Mouse (Mus musculus) forebrain, embryonic 11.5 days (tissue): ENCODE results near the gene Nhs. TPM values are rescaled to one million over a fixed set of nuclear protein-coding genes. Genes with fewer than 3 reads are reported as not detected.
A peak's percentile ranks its signal among the peaks of the same experiment; 100 is the strongest.

Experiments
- ATAC-seq: fragments of 200-750 bp; cut with Nextera tagmentation; replicated peaks from 2 replicates; pipeline ENCODE4 v1.8.0; 2017; ENCODE audit warnings: moderate TSS enrichment; ENCODE audit not compliant: low FRiP score
- DNase-seq: peaks from one replicate; pipeline ENCODE4 v3.0.0-alpha.2; 2017; ENCODE audit warnings: low spot score
- H3K27ac ChIP-seq: fragments of 300-500 bp; sonication (generic); 2 replicates; pipeline ENCODE4 v1.5.1; 2014; ENCODE audit warnings: low read depth, low read length
- H3K27me3 ChIP-seq: fragments of 300-500 bp; sonication (generic); 2 replicates; pipeline ENCODE4 v1.6.1; 2014; ENCODE audit warnings: mild to moderate bottlenecking, low read length, mixed read lengths; ENCODE audit not compliant: control insufficient read depth, insufficient read depth
- H3K36me3 ChIP-seq: fragments of 300-500 bp; sonication (generic); 2 replicates; pipeline ENCODE4 v1.6.1; 2014; ENCODE audit warnings: mild to moderate bottlenecking, low read length, moderate library complexity, mixed read lengths; ENCODE audit not compliant: control insufficient read depth, insufficient read depth
- H3K4me1 ChIP-seq: fragments of 300-500 bp; sonication (generic); replicated peaks from 2 replicates; pipeline ENCODE4 v1.6.1; 2014; ENCODE audit warnings: low read length, mixed read lengths; ENCODE audit not compliant: control insufficient read depth, insufficient read depth
- H3K4me2 ChIP-seq: fragments of 300-500 bp; sonication (generic); 2 replicates; pipeline ENCODE4 v1.6.1; 2014; ENCODE audit warnings: low read depth, mild to moderate bottlenecking, low read length, moderate library complexity, mixed read lengths; ENCODE audit not compliant: severe bottlenecking
- H3K4me3 ChIP-seq: fragments of 300-500 bp; sonication (generic); 2 replicates; pipeline ENCODE4 v1.5.1; 2014; ENCODE audit warnings: low read depth, low read length
- H3K9ac ChIP-seq: fragments of 300-500 bp; sonication (generic); 2 replicates; pipeline ENCODE4 v1.6.1; 2014; ENCODE audit warnings: low read length
- H3K9me3 ChIP-seq: fragments of 300-500 bp; sonication (generic); 2 replicates; pipeline ENCODE4 v1.6.1; 2016; ENCODE audit warnings: low read length, mixed read lengths; ENCODE audit not compliant: control insufficient read depth
- WGBS: fragments of 180-500 bp; shearing (Covaris S2); extraction: QIAGEN DNeasy Blood & Tissue Kit; methylation state at CpG from one replicate; pipeline ENCODE4 v1.1.7; 2014; 5-methylcytosine and 5-hydroxymethylcytosine counted together
- polyA plus RNA-seq: library from polyadenylated mRNA; unstranded; fragments of >200 nt; fragmentation: Nextera tagmentation; extraction: Ambion mirVana; gene quantifications from 2 replicates; pipeline ENCODE4 v1.2.1, GENCODE M21; 2014

The Nhs gene
- polyA plus RNA-seq, 1 experiment from 2014 or later = 4.6 TPM

GRCm38 (mm10) chrX:162087291-162087690 lies 72.2 kb downstream of the Nhs start:
- H3K27ac ChIP-seq = no peak overlapping the region
- H3K9me3 ChIP-seq = no peaks in the 10 kb centered on the region
- no peak overlapping the region for H3K9ac ChIP-seq
- no peak overlapping the region for H3K4me2 ChIP-seq
- H3K4me3 ChIP-seq = no peak overlapping the region
- ATAC-seq (peak; percentile 90), DNase-seq (peak; percentile 50)
- H3K27me3 ChIP-seq = peaks cover 8% of the 10 kb centered on the region; the same call in 1 of the 2 replicates
- 41% methylated on average over 4 of the region's 4 CpGs for WGBS
- H3K4me1 ChIP-seq = no peaks in the 10 kb centered on the region
- no peaks in the 10 kb centered on the region for H3K36me3 ChIP-seq

GRCm38 (mm10) chrX:162085897-162086200 lies 73.7 kb downstream of the Nhs start:
- Histone ChIP-seq H3K9ac (no peak overlapping the region), H3K4me1 (no peaks in the 10 kb centered on the region), H3K9me3 (no peaks in the 10 kb centered on the region), H3K4me2 (no peak overlapping the region), H3K36me3 (no peaks in the 10 kb centered on the region), H3K27ac (no peak overlapping the region), H3K4me3 (no peak overlapping the region), H3K27me3 (peaks cover 11% of the 10 kb centered on the region; the same call in 1 of the 2 replicates)
- ATAC-seq = no peak
- DNase-seq = no peak
- 88% methylated on average over 1 of the region's 1 CpGs for WGBS

- Histone ChIP-seq H3K27me3 (peaks cover 11% of the 10 kb centered on the region; the same call in 1 of the 2 replicates), H3K9ac (no peak overlapping the region), H3K36me3 (no peaks in the 10 kb centered on the region), H3K9me3 (no peaks in the 10 kb centered on the region), H3K4me3 (no peak overlapping the region), H3K4me2 (no peak overlapping the region), H3K27ac (no peak overlapping the region), H3K4me1 (no peaks in the 10 kb centered on the region)
- WGBS = 90% methylated on average over 4 of the region's 4 CpGs
- ATAC-seq (no peak), DNase-seq (no peak)
Measured at GRCm38 (mm10) chrX:162085062-162085896, 74.3 kb downstream of the Nhs start.

- 79% methylated on average over 2 of the region's 2 CpGs for WGBS
Measured at GRCm38 (mm10) chrX:162063164-162063563, 96.4 kb downstream of the Nhs start.

GRCm38 (mm10) chrX:162055635-162056034 lies 103.9 kb downstream of the Nhs start:
- no peak for ATAC-seq
- Histone ChIP-seq H3K4me2 (no peak overlapping the region), H3K36me3 (no peaks in the 10 kb centered on the region), H3K27me3 (peaks cover 13% of the 10 kb centered on the region), H3K4me1 (no peaks in the 10 kb centered on the region), H3K4me3 (no peak overlapping the region), H3K9ac (no peak overlapping the region), H3K27ac (no peak overlapping the region), H3K9me3 (no peaks in the 10 kb centered on the region)
- WGBS = 69% methylated on average over 2 of the region's 2 CpGs
- no peak for DNase-seq

More at GRCm38 (mm10) chrX:162063164-162063563, 96.4 kb downstream of the Nhs start:
- H3K4me1 ChIP-seq = no peaks in the 10 kb centered on the region
- no peak overlapping the region for H3K4me2 ChIP-seq
- no peak overlapping the region for H3K4me3 ChIP-seq
- no peaks in the 10 kb centered on the region for H3K36me3 ChIP-seq
- H3K9ac ChIP-seq = no peak overlapping the region
- no peak for ATAC-seq
- no peak overlapping the region for H3K27ac ChIP-seq
- no peak for DNase-seq
- H3K9me3 ChIP-seq = no peaks in the 10 kb centered on the region
- H3K27me3 ChIP-seq = peaks cover 7% of the 10 kb centered on the region

GRCm38 (mm10) chrX:162053566-162053965 lies 106.0 kb downstream of the Nhs start:
- H3K27ac ChIP-seq = no peak overlapping the region
- H3K4me1 ChIP-seq = no peaks in the 10 kb centered on the region
- no peak overlapping the region for H3K9ac ChIP-seq
- no peaks in the 10 kb centered on the region for H3K9me3 ChIP-seq
- no peak overlapping the region for H3K4me2 ChIP-seq
- ATAC-seq (no peak), DNase-seq (no peak)
- H3K36me3 ChIP-seq = no peaks in the 10 kb centered on the region
- peaks cover 11% of the 10 kb centered on the region for H3K27me3 ChIP-seq
- H3K4me3 ChIP-seq = no peak overlapping the region
- WGBS = 82% methylated on average over 5 of the region's 5 CpGs

- no peak for ATAC-seq
- no peak overlapping the region for H3K27ac ChIP-seq
- H3K9me3 ChIP-seq = no peaks in the 10 kb centered on the region
- no peak overlapping the region for H3K4me3 ChIP-seq
- H3K4me2 ChIP-seq = no peak overlapping the region
- H3K27me3 ChIP-seq = peaks cover 11% of the 10 kb centered on the region; the same call in 1 of the 2 replicates
- H3K9ac ChIP-seq = no peak overlapping the region
- no peaks in the 10 kb centered on the region for H3K36me3 ChIP-seq
- no peaks in the 10 kb centered on the region for H3K4me1 ChIP-seq
- WGBS = 76% methylated on average over 1 of the region's 1 CpGs
- DNase-seq = no peak
Measured at GRCm38 (mm10) chrX:162052534-162052933, 107.0 kb downstream of the Nhs start.

- DNase-seq (no peak), ATAC-seq (no peak)
- H3K4me1 ChIP-seq = no peaks in the 10 kb centered on the region
- no peak overlapping the region for H3K27ac ChIP-seq
- no peak overlapping the region for H3K4me3 ChIP-seq
- 88% methylated on average over 2 of the region's 2 CpGs for WGBS
- no peak overlapping the region for H3K4me2 ChIP-seq
- H3K9me3 ChIP-seq = no peaks in the 10 kb centered on the region
- no peaks in the 10 kb centered on the region for H3K36me3 ChIP-seq
- H3K27me3 ChIP-seq = peaks cover 11% of the 10 kb centered on the region; the same call in 1 of the 2 replicates
- H3K9ac ChIP-seq = no peak overlapping the region
Measured at GRCm38 (mm10) chrX:162049616-162050015, 109.9 kb downstream of the Nhs start.

GRCm38 (mm10) chrX:162045527-162045926 lies 114.0 kb downstream of the Nhs start:
- Histone ChIP-seq H3K4me2 (no peak overlapping the region), H3K27ac (no peak overlapping the region), H3K36me3 (no peaks in the 10 kb centered on the region), H3K4me3 (no peak overlapping the region), H3K9ac (no peak overlapping the region), H3K9me3 (no peaks in the 10 kb centered on the region), H3K4me1 (no peaks in the 10 kb centered on the region), H3K27me3 (peaks cover 7% of the 10 kb centered on the region; the same call in 1 of the 2 replicates)
- ATAC-seq (no peak), DNase-seq (no peak)
- WGBS = 83% methylated on average over 2 of the region's 2 CpGs
